In genomic region chr11:78536080-78536689, GRCm38 (mm10) we compare ENCODE assay signal across 1 mouse cellular context.
TF ChIP-seq lines count a peak whose summit lies in the region.

TSS of gene Tnfaip1 (minus strand) at chr11:78536332.
TSS of gene Ift20 (plus strand) at chr11:78536361.

TF ChIP-seq in MEL, 35 proteins besides CTCF, POLR2A, EP300 and RAD21 (continued from another document):
- TF ChIP-seq NRF1 (IDR thresholded peaks at IDR 0.05; ENCODE audit: insufficient read depth, low read depth, low read length, poor library complexity, severe bottlenecking) (peak; percentile 56), E2F4 (IDR thresholded peaks at IDR 0.05; ENCODE audit: borderline replicate concordance, low read depth, low read length) (no peak), MAFK (IDR thresholded peaks at IDR 0.05; ENCODE audit: borderline replicate concordance, low read depth, low read length) (no peak), MAZ (IDR thresholded peaks at IDR 0.05; ENCODE audit: low read depth, low read length) (0 out of 2 replicates have a peak, but pooled peaks have one; percentile 86), RCOR1 (IDR thresholded peaks at IDR 0.05; ENCODE audit: low read depth, low read length) (peak; percentile 83), TCF12 (IDR thresholded peaks at IDR 0.05; ENCODE audit: low read depth, low read length) (peak; percentile 84), NELFE (IDR thresholded peaks at IDR 0.05; ENCODE audit: low read depth, low read length) (peak; percentile 98), USF2 (IDR thresholded peaks at IDR 0.05; ENCODE audit: borderline replicate concordance in 1 of 2, insufficient read depth in 1 of 2, low read depth in 1 of 2, low read length in 2 of 2) (no peak), SIN3A (IDR thresholded peaks at IDR 0.05; ENCODE audit: low read length) (peak; percentile 98), CHD2 (IDR thresholded peaks at IDR 0.05; ENCODE audit: low read length) (peak; percentile 91), BHLHE40 (IDR thresholded peaks at IDR 0.05; ENCODE audit: borderline replicate concordance, low read depth, low read length) (peak; percentile 4; the same call in 1 of the 2 replicates), MYC (IDR thresholded peaks at IDR 0.05; ENCODE audit: low read depth, low read length) (peak; percentile 89), HCFC1 (IDR thresholded peaks at IDR 0.05; ENCODE audit: low read depth, low read length) (peak; percentile 100)
